Mouse (Mus musculus): ENCODE results near the gene 1500009C09Rik. TPM values are rescaled to one million over a fixed set of nuclear protein-coding genes. Genes with fewer than 3 reads are reported as not detected.
"Not testable (repeated sequence)": the region's sequence is repeated elsewhere in the genome, so short reads cannot be mapped to it uniquely, and the experiment has no call there.

Gene 1500009C09Rik
- total RNA-seq, 2 experiments from 2014 or later: 70.9 to 77.4 TPM

- DNase-seq: no peak
- intact Hi-C loops (cut with DNase I): no loop called here
These were observed 33.2 kb upstream of the 1500009C09Rik start for GRCm38 (mm10) chr15:82218778-82219666.

DNA sequence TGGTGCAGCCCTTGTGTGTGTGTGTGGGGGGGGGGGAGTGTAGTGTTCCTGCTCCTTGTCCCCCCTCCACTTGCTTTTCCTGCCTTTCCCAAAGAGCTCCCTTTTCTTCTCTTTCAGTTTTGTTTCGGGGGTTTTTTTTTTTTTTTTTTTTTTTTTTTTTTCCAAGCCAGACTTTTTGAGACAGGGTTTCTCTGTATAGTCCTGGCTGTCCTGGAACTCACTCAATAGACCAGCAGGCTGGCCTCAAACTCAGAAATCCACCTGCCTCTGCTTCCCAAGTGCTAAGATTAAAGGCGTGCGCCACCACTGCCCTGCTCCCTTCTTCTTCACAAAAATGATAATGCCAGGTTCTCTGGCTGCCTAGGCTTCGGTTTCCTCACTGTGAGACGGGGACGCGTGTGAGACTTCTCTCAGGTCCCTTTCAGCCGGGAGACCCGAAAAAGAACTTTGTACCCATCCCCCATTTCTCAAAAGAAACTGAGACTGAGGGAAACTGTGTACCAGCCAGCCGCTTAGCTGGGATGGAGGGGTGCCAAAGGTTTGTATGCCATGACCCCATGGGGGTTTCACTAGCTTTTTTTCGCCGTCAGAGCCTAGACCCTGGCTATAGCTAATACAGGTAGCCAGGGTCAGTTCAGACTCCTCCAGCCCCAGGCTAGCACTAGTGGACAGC is 32.1 kb upstream of the 1500009C09Rik start:
- DNase-seq: no peak
- intact Hi-C loops (cut with DNase I): no loop called here

DNA sequence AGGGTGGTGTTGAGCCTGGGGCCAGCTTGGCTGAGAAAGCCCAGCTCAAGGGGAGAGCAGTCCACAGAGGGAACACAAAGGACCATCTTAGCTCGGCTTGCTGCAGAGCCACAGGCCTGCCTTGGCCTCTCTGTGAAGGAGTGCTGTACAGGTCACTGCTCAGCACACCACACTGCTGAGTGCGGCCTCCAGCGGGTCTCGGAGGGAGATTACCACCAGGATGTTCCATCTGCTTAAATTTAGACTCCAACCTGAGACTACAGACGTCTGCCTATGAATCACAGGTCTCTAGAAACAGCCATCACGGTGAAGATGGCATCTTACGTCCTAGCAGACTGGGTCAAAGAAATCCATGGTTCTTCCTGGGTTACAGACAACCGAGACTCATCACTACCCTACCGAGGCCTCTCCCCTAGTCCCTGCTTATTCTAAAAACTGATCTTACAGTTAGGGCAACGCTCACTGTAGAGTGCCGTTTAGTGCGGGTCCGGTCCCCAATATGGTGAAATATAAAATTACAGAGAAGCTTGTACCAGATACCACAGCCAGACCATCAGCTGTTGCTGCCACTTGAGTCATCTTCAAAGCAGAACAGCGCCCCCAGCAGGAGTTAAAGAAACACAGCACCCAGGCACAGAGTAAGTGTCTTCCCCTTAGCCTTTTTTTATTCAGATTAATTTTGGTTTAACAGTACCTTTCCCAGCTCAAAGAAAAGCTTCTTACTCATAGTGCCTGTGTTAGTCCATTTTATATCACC is 30.9 kb upstream of the 1500009C09Rik start:
- intact Hi-C loops (cut with DNase I): no loop called here
- DNase-seq: no peak

GRCm38 (mm10) chr15:82223251-82223650 is 28.9 kb upstream of the 1500009C09Rik start:
- intact Hi-C loops (cut with DNase I): no loop called here
- DNase-seq: no peak

DNA sequence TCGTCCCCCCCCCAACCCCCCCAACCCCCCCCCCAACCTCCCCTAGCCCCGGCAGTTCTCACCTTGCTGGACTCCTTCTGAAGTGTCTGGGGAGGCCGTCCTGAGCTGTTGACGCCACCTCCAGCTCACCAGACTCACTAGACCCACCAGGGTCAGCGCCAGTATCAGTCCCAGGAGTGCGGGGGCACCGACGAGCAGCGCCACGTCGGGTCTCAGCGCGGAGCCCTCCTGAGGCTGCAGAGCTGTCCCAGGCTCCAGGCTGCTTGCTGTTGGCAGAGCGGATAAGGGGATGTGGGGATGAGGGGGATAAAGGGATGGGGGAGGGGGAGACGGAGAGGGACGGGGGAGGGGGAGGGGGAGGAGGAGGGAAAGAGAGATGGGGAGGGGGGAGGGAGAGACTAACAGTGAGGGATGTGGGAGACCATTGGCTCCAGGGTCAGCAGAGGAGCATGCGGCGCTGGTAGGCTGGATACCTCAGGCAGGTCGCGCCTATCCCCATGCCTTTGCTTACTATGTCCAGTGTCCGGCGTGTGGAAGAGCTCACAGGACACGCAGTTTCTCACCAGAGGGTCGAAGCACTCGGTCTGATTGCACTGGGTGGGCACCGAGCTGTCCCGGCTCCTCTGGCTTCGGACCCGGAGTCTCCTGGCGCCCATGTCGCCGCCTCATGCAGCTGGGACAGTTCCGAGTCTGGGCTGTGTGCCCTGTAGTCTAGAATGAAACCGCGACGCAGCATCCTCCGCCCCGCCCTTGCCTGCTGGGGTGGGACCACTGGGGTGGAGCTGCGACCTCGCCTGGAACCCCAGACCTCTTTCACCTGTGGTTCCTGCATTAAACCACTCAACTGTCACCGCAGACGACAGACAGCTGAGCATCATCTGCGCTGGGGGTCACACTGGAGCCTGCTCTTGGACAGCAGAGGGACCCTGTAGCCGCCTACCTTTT is 28.3 kb upstream of the 1500009C09Rik start, which contains the start of gene Tnfrsf13c:
TSS of gene Tnfrsf13c (minus strand) at position 713 of the 945 bp plus-strand sequence.
- DNase-seq: peak; percentile 73
- intact Hi-C loops (cut with DNase I): no loop called here

DNA sequence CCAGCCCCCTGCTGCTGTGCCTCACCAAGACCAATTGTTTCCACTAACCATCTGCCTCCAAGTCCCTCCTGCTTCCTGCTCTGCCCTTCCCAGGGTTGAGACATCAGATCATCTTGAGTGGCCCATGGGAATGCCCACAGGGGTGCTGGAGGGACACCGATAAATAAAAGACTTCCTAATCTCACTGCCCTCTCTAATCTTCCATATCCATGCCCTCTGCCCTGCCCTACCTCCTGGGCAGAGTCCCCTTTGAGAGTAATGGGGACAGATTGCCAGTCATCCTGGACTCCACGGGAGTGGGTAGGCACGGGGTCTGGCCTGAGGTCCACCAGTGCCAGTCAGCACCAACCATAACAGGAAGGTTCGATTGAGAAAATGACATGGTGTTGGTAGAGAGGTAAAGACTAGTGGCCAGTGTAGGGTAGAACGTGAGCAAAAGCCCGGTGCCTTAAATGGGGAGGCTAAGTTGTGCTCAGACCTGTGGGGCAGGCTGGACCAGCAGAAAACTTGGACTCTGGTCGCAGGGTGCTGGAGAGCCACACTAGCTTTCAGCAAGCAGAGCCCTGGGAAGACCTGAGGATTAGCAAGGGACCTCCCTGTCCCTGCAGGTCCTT is 27.5 kb upstream of the 1500009C09Rik start:
- intact Hi-C loops (cut with DNase I): no loop called here
- no peak for DNase-seq

DNA sequence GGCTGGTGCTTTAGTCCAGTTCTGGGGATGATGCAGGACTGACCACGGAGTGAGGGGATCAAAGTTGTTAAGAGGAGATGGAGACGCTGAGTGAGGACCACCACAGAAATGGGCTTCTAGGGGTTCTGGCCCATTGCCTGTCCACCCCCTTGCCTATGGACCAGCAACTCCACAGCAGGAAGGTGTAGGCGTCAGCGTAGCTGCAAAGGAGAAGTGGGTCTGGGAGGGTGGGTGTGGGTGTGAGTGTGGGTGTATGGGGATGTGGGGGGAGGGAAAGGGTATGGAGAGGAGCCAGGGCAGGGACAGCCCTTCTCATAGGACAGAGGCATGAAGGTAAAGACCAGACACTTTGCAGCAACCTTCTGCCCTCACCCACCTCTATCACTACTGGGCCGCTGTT is 26.4 kb upstream of the 1500009C09Rik start:
- intact Hi-C loops (cut with DNase I): no loop called here
- no peak for DNase-seq

- no peak for DNase-seq
- intact Hi-C loops (cut with DNase I): no loop called here
These were observed 22.6 kb upstream of the 1500009C09Rik start for GRCm38 (mm10) chr15:82229542-82230045.

DNA sequence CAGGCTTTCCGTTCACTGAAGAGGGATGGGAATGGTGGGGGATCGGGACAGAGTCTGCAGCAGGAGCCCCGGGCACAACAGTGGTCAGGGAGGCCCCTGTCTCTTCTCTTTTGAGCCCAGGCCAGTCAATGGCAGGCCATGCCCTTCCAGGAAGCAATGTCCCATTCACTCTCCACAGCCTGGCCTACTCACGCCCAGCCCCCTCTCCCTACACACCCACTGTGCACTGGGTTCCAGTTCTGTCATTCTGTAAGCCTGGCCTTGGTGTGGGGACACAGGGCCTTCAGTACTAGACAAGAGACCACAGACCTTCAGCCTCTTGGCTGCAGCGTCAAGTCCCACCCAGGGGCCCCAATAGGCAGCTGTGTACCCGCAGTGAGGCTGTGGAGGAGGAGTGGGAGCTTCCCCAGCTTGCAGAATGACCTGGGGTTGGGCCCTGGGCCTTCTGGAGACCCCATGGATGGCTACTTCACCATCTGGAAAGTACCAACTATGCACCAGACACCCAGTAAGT is 22.0 kb upstream of the 1500009C09Rik start:
- DNase-seq: no peak
- intact Hi-C loops (cut with DNase I): no loop called here

GRCm38 (mm10) chr15:82231100-82231499 is 21.1 kb upstream of the 1500009C09Rik start:
- DNase-seq: no peak
- intact Hi-C loops (cut with DNase I): no loop called here

- peak; percentile 82 for DNase-seq
- intact Hi-C loops (cut with DNase I): no loop called here
These were observed 20.4 kb upstream of the 1500009C09Rik start for GRCm38 (mm10) chr15:82231591-82232378.

- DNase-seq: no peak
- intact Hi-C loops (cut with DNase I): no loop called here
These were observed 19.5 kb upstream of the 1500009C09Rik start for GRCm38 (mm10) chr15:82232651-82233050.

GRCm38 (mm10) chr15:82235661-82236060 is 16.5 kb upstream of the 1500009C09Rik start:
- intact Hi-C loops (cut with DNase I): loop anchor here (2.0 kb wide), 1 partner anchor 171 kb away; no protein-coding TSS in a partner anchor
- no peak for DNase-seq

- peak; percentile 80 for DNase-seq
- intact Hi-C loops (cut with DNase I): loop anchor here (2.0 kb wide), 1 partner anchor 172 kb away; no protein-coding TSS in a partner anchor
These were observed 15.6 kb upstream of the 1500009C09Rik start for GRCm38 (mm10) chr15:82236565-82236964.

DNA sequence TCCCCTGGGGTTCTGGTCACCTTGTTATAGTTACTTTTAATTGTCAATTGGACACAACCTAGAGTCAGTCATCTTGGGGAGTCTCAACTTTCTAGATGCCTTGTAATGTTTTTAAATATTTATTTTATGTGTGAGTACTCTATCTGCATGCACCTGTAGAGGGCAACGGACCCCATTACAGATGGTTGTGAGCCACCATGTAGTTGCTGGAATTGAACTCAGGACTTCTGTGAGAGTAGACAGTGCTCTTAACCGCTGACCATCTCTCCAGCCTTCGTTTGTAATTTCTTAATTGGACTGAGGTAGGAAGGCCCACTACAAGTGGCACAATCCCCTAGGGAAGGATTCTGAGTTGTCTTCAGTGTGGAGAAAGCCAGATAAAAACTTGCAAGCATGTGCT is 8.9 kb upstream of the 1500009C09Rik start:
- intact Hi-C loops (cut with DNase I): no loop called here
- DNase-seq: no peak

- intact Hi-C loops (cut with DNase I): no loop called here
- no peak for DNase-seq
These were observed 8.5 kb upstream of the 1500009C09Rik start for GRCm38 (mm10) chr15:82243742-82244114.

GRCm38 (mm10) chr15:82244115-82244804 is 7.9 kb upstream of the 1500009C09Rik start, which contains the start of gene Cenpm:
Gene Cenpm (minus strand): TSS chr15:82244748.
- intact Hi-C loops (cut with DNase I): no loop called here
- peak; percentile 95 for DNase-seq

- DNase-seq; intact Hi-C loops (cut with DNase I): not testable (repeated sequence)
These were observed 7.4 kb upstream of the 1500009C09Rik start for GRCm38 (mm10) chr15:82244805-82245161.
